Mouse (Mus musculus): ENCODE results near the gene Ubxn4. TPM values are rescaled to one million over a fixed set of nuclear protein-coding genes. Genes with fewer than 3 reads are reported as not detected.
"Not testable (repeated sequence)": the region's sequence is repeated elsewhere in the genome, so short reads cannot be mapped to it uniquely, and the experiment has no call there.

Ubxn4 gene
- polyA plus RNA-seq, 1 experiment from 2014 or later: 74.0 TPM

DNA sequence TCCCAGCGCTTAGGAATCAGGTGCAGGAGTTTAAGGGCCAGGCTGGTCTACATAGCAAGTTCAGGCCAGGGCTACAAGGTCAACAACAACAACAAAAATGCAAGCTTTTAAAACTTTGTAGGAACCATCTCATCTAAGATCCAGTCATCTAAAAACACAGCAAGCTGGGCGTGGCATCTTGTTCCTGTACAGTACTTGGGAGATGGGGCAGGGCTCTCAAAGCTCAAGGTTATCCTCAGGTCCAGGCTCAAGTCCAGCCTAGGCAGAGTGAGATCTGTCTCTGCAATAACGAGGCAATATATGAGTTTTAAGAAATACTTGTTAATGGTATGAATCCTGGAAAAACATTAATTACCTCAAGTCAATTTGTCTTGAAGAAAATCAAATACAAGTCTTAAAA lies 34.8 kb downstream of the Ubxn4 start:
- 97% methylated on average over 3 of the region's 3 CpGs for WGBS
- Histone ChIP-seq H3K9ac (replicated peaks) (no peak overlapping the region), H3K36me3 (peaks cover 71% of the 10 kb centered on the region), H3K9me3 (no peaks in the 10 kb centered on the region), H3K27ac (replicated peaks) (no peak overlapping the region), H3K4me1 (no peaks in the 10 kb centered on the region), H3K4me3 (no peak overlapping the region), H3K27me3 (no peaks in the 10 kb centered on the region), H3K4me2 (replicated peaks) (no peak overlapping the region)
- ATAC-seq (replicated peaks): no peak

DNA sequence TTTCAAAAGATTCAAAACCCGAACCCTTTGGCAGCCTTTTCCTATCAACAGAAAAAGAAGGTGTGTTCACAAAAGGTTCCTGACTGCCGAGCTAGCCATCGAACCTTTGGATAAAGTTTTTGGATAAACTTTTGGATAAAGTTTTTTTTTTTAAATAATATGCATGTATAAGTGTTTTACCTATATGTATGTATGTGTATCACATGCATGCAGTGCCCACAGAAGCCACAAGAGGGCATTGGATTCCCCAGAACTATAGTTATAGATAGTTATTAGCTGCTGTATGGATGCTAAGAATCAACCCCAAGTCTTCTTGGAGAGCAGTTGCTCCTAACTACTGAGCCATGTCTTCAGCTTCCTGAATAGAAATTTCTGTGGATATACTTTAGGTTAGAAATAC lies 38.0 kb downstream of the Ubxn4 start:
- no peak for ATAC-seq (replicated peaks)
- H3K27ac ChIP-seq (replicated peaks): no peak overlapping the region
- no peaks in the 10 kb centered on the region for H3K4me1 ChIP-seq
- WGBS: 95% methylated on average over 3 of the region's 3 CpGs
- no peak overlapping the region for H3K4me3 ChIP-seq
- H3K4me2 ChIP-seq (replicated peaks): no peak overlapping the region
- no peak overlapping the region for H3K9ac ChIP-seq (replicated peaks)
- no peaks in the 10 kb centered on the region for H3K9me3 ChIP-seq
- peaks cover 41% of the 10 kb centered on the region for H3K36me3 ChIP-seq
- no peaks in the 10 kb centered on the region for H3K27me3 ChIP-seq

DNA sequence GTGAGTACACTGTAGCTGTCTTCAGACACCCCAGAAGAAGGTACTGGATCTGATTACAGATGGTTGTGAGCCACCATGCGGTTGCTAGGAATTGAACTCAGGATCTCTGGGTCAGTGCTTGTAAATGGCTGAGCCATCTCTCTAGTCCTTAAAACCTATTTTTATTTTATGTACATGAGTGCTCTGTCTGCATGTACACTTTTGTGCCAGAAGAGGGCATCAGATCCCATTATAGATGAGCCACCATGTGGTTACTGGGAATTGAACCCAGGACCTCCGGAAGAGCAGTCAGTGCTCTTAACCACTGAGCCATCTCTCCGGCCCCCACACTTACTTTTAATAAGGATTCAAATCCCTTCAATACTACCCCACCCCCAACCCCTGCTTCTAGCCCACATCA lies 39.2 kb downstream of the Ubxn4 start:
- Histone ChIP-seq H3K4me1 (no peaks in the 10 kb centered on the region), H3K4me3 (no peak overlapping the region), H3K27me3 (no peaks in the 10 kb centered on the region), H3K9me3 (no peaks in the 10 kb centered on the region), H3K9ac (replicated peaks) (no peak overlapping the region), H3K27ac (replicated peaks) (no peak overlapping the region), H3K36me3 (peaks cover 29% of the 10 kb centered on the region), H3K4me2 (replicated peaks) (no peak overlapping the region)
- no peak for ATAC-seq (replicated peaks)
- WGBS: 95% methylated on average over 3 of the region's 3 CpGs

DNA sequence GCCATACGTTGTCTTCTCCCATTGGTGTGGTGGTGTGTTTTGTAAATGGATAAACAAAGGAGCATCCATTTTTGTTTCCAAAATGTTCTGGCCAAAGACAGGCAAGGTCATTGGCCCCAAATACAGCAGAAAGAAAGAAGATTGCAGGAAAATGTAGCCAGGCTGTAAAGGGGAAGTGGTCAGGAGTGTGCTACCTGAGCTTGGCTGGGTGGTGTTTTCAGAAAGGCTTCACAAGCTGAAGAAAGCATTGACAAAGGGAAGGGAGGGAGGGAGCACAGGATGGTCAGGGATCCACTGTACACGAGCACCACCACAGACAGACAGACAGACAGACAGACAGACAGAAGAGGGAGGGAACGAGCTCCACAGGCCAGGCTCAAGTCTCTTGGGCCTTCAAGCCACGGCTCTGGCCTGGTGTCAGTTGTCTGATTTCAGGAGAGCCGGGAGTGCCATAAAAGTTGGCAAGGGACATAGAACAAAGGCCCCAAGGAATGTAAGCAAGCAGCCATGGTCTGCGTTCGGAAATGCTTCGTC lies 40.5 kb downstream of the Ubxn4 start:
- no peak for ATAC-seq (replicated peaks)
- Histone ChIP-seq H3K27ac (replicated peaks) (no peak overlapping the region), H3K27me3 (no peaks in the 10 kb centered on the region), H3K36me3 (peaks cover 19% of the 10 kb centered on the region), H3K4me3 (no peak overlapping the region), H3K4me2 (replicated peaks) (no peak overlapping the region), H3K9me3 (no peaks in the 10 kb centered on the region), H3K4me1 (no peaks in the 10 kb centered on the region), H3K9ac (replicated peaks) (no peak overlapping the region)
- 92% methylated on average over 8 of the region's 8 CpGs for WGBS

DNA sequence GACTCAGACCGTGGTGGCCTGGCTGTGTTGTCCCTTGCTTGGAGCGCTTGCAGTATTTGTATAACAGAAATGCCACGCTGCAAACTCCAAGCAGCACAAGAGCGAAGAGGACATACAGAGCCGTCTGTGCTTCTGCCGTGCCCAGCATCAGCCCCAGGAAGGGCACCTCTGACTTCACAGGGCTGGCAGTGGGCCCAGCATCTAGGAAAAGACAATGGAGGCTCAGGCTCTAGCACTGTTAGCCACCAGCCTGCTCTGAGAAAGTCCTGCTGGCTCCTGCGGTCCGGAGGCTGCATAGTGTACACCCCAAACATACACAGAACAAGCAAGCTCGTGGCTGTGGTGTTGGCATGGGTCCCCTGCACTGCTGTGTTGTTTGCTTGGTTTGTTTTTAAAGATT lies 41.4 kb downstream of the Ubxn4 start:
- no peaks in the 10 kb centered on the region for H3K9me3 ChIP-seq
- ATAC-seq (replicated peaks): no peak
- H3K27ac ChIP-seq (replicated peaks): no peak overlapping the region
- no peak overlapping the region for H3K4me2 ChIP-seq (replicated peaks)
- no peaks in the 10 kb centered on the region for H3K4me1 ChIP-seq
- H3K9ac ChIP-seq (replicated peaks): no peak overlapping the region
- 70% methylated on average over 9 of the region's 9 CpGs for WGBS
- peaks cover 10% of the 10 kb centered on the region; the same call in 1 of the 2 replicates for H3K36me3 ChIP-seq
- no peaks in the 10 kb centered on the region for H3K27me3 ChIP-seq
- no peak overlapping the region for H3K4me3 ChIP-seq

GRCm38 (mm10) chr1:128290295-128290694 lies 46.5 kb downstream of the Ubxn4 start:
- Histone ChIP-seq H3K4me3 (no peak overlapping the region), H3K36me3 (no peaks in the 10 kb centered on the region), H3K9me3 (no peaks in the 10 kb centered on the region), H3K9ac (replicated peaks) (no peak overlapping the region), H3K4me1 (no peaks in the 10 kb centered on the region), H3K27me3 (no peaks in the 10 kb centered on the region), H3K27ac (replicated peaks) (no peak overlapping the region), H3K4me2 (replicated peaks) (no peak overlapping the region)
- no peak for ATAC-seq (replicated peaks)
- WGBS: 79% methylated on average over 5 of the region's 5 CpGs

GRCm38 (mm10) chr1:128293524-128293923 lies 49.8 kb downstream of the Ubxn4 start:
- no peak overlapping the region for H3K4me2 ChIP-seq (replicated peaks)
- no peaks in the 10 kb centered on the region for H3K36me3 ChIP-seq
- H3K9me3 ChIP-seq: no peaks in the 10 kb centered on the region
- H3K4me3 ChIP-seq: no peak overlapping the region
- WGBS: 75% methylated on average over 12 of the region's 12 CpGs
- H3K27ac ChIP-seq (replicated peaks): no peak overlapping the region
- no peaks in the 10 kb centered on the region for H3K4me1 ChIP-seq
- H3K27me3 ChIP-seq: no peaks in the 10 kb centered on the region
- ATAC-seq (replicated peaks): no peak
- no peak overlapping the region for H3K9ac ChIP-seq (replicated peaks)

DNA sequence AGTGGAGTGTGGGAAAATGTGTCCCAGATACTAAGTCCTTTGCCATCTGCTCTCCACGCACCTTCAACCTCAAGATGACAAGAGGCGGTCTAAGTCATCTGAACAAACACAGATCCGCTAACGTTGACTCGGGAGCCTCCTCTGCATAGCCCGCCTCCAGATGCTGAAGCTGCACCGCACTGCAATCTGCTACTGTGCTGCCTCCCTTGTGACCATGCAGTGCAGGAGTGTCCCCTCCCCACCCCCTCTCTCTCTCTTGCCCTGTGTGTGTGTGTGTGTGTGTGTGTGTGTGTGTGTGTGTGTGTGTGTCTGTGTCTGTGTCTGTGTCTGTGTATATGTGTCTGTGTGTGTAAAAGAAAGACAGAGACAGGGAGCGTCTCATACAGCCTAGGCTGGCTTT lies 51.5 kb downstream of the Ubxn4 start:
- H3K4me2 ChIP-seq (replicated peaks): no peak overlapping the region
- H3K27me3 ChIP-seq: no peaks in the 10 kb centered on the region
- no peak overlapping the region for H3K4me3 ChIP-seq
- no peak for ATAC-seq (replicated peaks)
- H3K36me3 ChIP-seq: no peaks in the 10 kb centered on the region
- no peak overlapping the region for H3K27ac ChIP-seq (replicated peaks)
- no peak overlapping the region for H3K9ac ChIP-seq (replicated peaks)
- no peaks in the 10 kb centered on the region for H3K9me3 ChIP-seq
- no peaks in the 10 kb centered on the region for H3K4me1 ChIP-seq
- WGBS: 85% methylated on average over 8 of the region's 8 CpGs

DNA sequence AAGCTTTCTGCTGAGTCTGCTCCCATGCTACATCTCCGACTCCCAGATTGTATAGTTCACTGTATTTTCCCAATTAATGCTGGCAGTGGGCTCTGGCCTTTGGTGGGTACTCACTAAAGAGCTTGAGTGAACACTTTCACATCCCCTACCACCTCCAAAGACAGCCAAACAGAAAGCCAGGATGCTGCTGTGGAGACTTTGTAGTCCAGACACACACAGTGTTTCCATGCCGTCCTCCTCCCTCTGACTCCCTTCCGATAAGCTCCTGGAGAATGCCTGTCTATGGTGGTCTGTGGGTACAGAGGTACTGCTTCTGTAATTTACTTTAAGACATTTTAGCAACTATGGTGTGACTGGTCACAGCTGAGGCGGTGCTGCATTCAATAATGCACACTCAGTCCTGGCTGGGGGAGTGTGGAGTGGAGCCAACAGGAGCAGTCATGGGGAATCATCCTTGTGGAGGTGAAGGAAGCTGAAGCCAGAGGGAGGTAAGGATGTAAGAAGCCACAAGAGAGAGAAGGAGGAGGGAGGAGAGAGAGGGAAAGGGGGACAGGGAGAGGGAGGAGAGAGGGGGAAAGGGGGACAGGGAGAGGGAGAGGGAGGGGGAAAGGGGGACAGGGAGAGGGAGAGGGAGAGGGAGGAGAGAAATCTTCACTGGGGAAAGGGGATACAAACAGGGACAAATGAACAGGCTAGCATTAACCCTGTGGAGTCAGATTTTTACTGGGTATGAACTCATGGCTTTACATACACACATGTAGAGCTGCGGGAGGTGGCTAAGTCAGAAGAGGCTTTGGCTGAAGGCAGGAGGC lies 52.2 kb downstream of the Ubxn4 start:
- 52% methylated on average over 5 of the region's 5 CpGs for WGBS
- no peaks in the 10 kb centered on the region for H3K9me3 ChIP-seq
- no peaks in the 10 kb centered on the region for H3K4me1 ChIP-seq
- H3K4me3 ChIP-seq: no peak overlapping the region
- peak; percentile 40; the same call in 1 of the 2 replicates for ATAC-seq (replicated peaks)
- no peaks in the 10 kb centered on the region for H3K36me3 ChIP-seq
- no peak overlapping the region for H3K9ac ChIP-seq (replicated peaks)
- H3K27ac ChIP-seq (replicated peaks): no peak overlapping the region
- no peak overlapping the region for H3K4me2 ChIP-seq (replicated peaks)
- no peaks in the 10 kb centered on the region for H3K27me3 ChIP-seq

GRCm38 (mm10) chr1:128303900-128304299 lies 60.1 kb downstream of the Ubxn4 start:
- H3K9me3 ChIP-seq: 0 out of 2 replicates have a peak, but pooled peaks cover 3% of the 10 kb centered on the region
- WGBS: 64% methylated on average over 16 of the region's 16 CpGs
- 0 out of 2 replicates have a peak, but pooled peaks cover 5% of the 10 kb centered on the region for H3K4me1 ChIP-seq
- H3K9ac ChIP-seq (replicated peaks): no peak overlapping the region
- H3K4me3 ChIP-seq: peak overlapping the region; percentile 5
- no peak overlapping the region for H3K27ac ChIP-seq (replicated peaks)
- H3K36me3 ChIP-seq: no peaks in the 10 kb centered on the region
- peak; percentile 75 for ATAC-seq (replicated peaks)
- no peaks in the 10 kb centered on the region for H3K27me3 ChIP-seq
- peak overlapping the region; percentile 31 for H3K4me2 ChIP-seq (replicated peaks)

- H3K4me2 ChIP-seq (replicated peaks): no peak overlapping the region
- H3K9ac ChIP-seq (replicated peaks): no peak overlapping the region
- H3K36me3 ChIP-seq: no peaks in the 10 kb centered on the region
- H3K9me3 ChIP-seq: no peaks in the 10 kb centered on the region
- H3K4me1 ChIP-seq: 0 out of 2 replicates have a peak, but pooled peaks cover 1% of the 10 kb centered on the region
- 73% methylated on average over 3 of the region's 3 CpGs for WGBS
- ATAC-seq (replicated peaks): no peak
- H3K27ac ChIP-seq (replicated peaks): no peak overlapping the region
- no peak overlapping the region for H3K4me3 ChIP-seq
- H3K27me3 ChIP-seq: no peaks in the 10 kb centered on the region
Measured at GRCm38 (mm10) chr1:128309043-128309442, 65.3 kb downstream of the Ubxn4 start.

GRCm38 (mm10) chr1:128314665-128315064 lies 70.9 kb downstream of the Ubxn4 start:
- Histone ChIP-seq H3K9ac (replicated peaks) (no peak overlapping the region), H3K4me3 (no peak overlapping the region), H3K4me1 (no peaks in the 10 kb centered on the region), H3K9me3 (no peaks in the 10 kb centered on the region), H3K36me3 (no peaks in the 10 kb centered on the region), H3K27me3 (no peaks in the 10 kb centered on the region), H3K4me2 (replicated peaks) (no peak overlapping the region), H3K27ac (replicated peaks) (no peak overlapping the region)
- no peak for ATAC-seq (replicated peaks)
- 78% methylated on average over 4 of the region's 4 CpGs for WGBS

- WGBS: 87% methylated on average over 6 of the region's 6 CpGs
- not testable (repeated sequence) for H3K9me3 ChIP-seq; H3K4me3 ChIP-seq; H3K4me1 ChIP-seq; H3K9ac ChIP-seq (replicated peaks); H3K27ac ChIP-seq (replicated peaks); H3K27me3 ChIP-seq; H3K4me2 ChIP-seq (replicated peaks); H3K36me3 ChIP-seq; ATAC-seq (replicated peaks)
Measured at GRCm38 (mm10) chr1:128319266-128319665, 75.5 kb downstream of the Ubxn4 start.
